Mouse (Mus musculus) thymus, adult 2 months (tissue): ENCODE measurements around the gene Cdk14.

Experiments
- CTCF ChIP-seq: fragments of 200-500 bp; IDR thresholded peaks from 2 replicates; pipeline ENCODE4 v1.5.1; 2012; ENCODE audit warnings: mild to moderate bottlenecking, control low read depth, low read length, moderate library complexity, borderline replicate concordance; ENCODE audit not compliant: control insufficient read depth, poor library complexity, insufficient read depth; ENCODE audit errors: extremely low read depth
- POLR2A ChIP-seq: fragments of 200-500 bp; IDR thresholded peaks from 2 replicates; pipeline ENCODE4 v1.6.1; 2012; ENCODE audit warnings: mild to moderate bottlenecking, low read length, control low read depth, moderate library complexity; ENCODE audit not compliant: control insufficient read depth, poor library complexity, insufficient read depth; ENCODE audit errors: extremely low read depth

DNA sequence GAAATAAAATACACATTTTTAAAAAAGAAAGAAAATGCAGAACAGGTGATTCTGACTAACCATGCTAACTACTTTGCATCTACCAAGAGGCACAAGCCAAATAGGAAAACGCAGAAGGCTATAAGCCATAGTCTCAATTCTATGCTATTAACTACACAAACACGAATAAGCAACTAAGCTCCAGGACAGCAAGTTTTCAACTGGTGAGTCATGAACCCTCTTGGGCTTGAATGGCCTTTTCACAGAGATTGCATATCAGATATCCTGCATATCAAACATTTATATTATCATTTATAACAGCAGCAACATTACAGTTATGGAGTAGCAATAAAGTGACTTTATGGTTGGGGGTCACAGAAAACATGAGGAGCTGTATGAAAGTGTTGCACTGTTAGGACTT is 256.3 kb downstream of the Cdk14 start:
- TF ChIP-seq POLR2A (no peak), CTCF (no peak)
